Mouse (Mus musculus) heart, postnatal 0 days (tissue): ENCODE measurements around the gene Ttc19. TPM values are rescaled to one million over a fixed set of nuclear protein-coding genes. Genes with fewer than 3 reads are reported as not detected.
A peak's percentile ranks its signal among the peaks of the same experiment; 100 is the strongest.
"Not testable (repeated sequence)": the region's sequence is repeated elsewhere in the genome, so short reads cannot be mapped to it uniquely, and the experiment has no call there.

ENCODE experiments used
- ATAC-seq: fragments of 200-750 bp; cut with Nextera tagmentation; 2 replicates; pipeline ENCODE4 v1.8.0; 2017; ENCODE audit warnings: low read depth, moderate number of reproducible peaks, moderate library complexity; ENCODE audit not compliant: insufficient read depth
- DNase-seq: peaks from one replicate; pipeline ENCODE4 v3.0.0-alpha.2; 2016; ENCODE audit warnings: low spot score
- H3K27ac ChIP-seq: fragments of 300-500 bp; sonication (generic); 2 replicates; pipeline ENCODE4 v1.5.1; 2014; ENCODE audit warnings: low read depth, mild to moderate bottlenecking
- H3K27me3 ChIP-seq: fragments of 300-500 bp; sonication (generic); 2 replicates; pipeline ENCODE4 v1.6.1; 2014; ENCODE audit warnings: low read length, mixed read lengths; ENCODE audit not compliant: control insufficient read depth, insufficient read depth
- H3K36me3 ChIP-seq: fragments of 300-500 bp; sonication (generic); replicated peaks from 2 replicates; pipeline ENCODE4 v1.6.1; 2014; ENCODE audit warnings: low read length, mixed read lengths; ENCODE audit not compliant: control insufficient read depth, insufficient read depth
- H3K4me1 ChIP-seq: fragments of 300-500 bp; sonication (generic); 2 replicates; pipeline ENCODE4 v1.6.1; 2014; ENCODE audit warnings: antibody characterized with exemption; ENCODE audit not compliant: control insufficient read depth, insufficient read depth
- H3K4me2 ChIP-seq: fragments of 300-500 bp; sonication (generic); 2 replicates; pipeline ENCODE4 v1.6.1; 2014; ENCODE audit warnings: low read depth, mild to moderate bottlenecking, low read length, moderate library complexity
- H3K4me3 ChIP-seq: fragments of 300-500 bp; sonication (generic); 2 replicates; pipeline ENCODE4 v1.5.1; 2014; ENCODE audit warnings: low read depth, low read length
- H3K9ac ChIP-seq: fragments of 300-500 bp; sonication (generic); replicated peaks from 2 replicates; pipeline ENCODE4 v1.6.1; 2014; ENCODE audit warnings: low read depth, low read length, mixed read lengths
- H3K9me3 ChIP-seq: fragments of 300-500 bp; sonication (generic); replicated peaks from 2 replicates; pipeline ENCODE4 v1.6.1; 2016; ENCODE audit warnings: low read length; ENCODE audit not compliant: control insufficient read depth
- CTCF ChIP-seq: IDR thresholded peaks from 2 replicates; pipeline ENCODE4 v1.5.1; 2016; ENCODE audit warnings: antibody characterized with exemption, control low read depth, low read depth
- EP300 ChIP-seq: IDR thresholded peaks from 2 replicates; pipeline ENCODE4 v1.6.1; 2016; ENCODE audit warnings: antibody characterized with exemption, low read depth
- WGBS: fragments of 180-500 bp; shearing (Covaris S2); extraction: QIAGEN DNeasy Blood & Tissue Kit; methylation state at CpG from one replicate; pipeline ENCODE4 v1.1.7; 2014; 5-methylcytosine and 5-hydroxymethylcytosine counted together
- polyA plus RNA-seq: library from polyadenylated mRNA; unstranded; fragments of >200 nt; fragmentation: Nextera tagmentation; extraction: Ambion mirVana; gene quantifications from 2 replicates; pipeline ENCODE4 v1.2.1, GENCODE M21; 2015
- total RNA-seq: library from RNA; depleted of rRNA; stranded (reverse); fragments of >200 nt; gene quantifications from 2 replicates; pipeline ENCODE4 v1.2.3, GENCODE M21; 2014; ENCODE audit warnings: low replicate concordance; rRNA removed

The Ttc19 gene
- total and polyA plus RNA-seq, 2 experiments from 2014 or later: 21.3 to 31.2 TPM

DNA sequence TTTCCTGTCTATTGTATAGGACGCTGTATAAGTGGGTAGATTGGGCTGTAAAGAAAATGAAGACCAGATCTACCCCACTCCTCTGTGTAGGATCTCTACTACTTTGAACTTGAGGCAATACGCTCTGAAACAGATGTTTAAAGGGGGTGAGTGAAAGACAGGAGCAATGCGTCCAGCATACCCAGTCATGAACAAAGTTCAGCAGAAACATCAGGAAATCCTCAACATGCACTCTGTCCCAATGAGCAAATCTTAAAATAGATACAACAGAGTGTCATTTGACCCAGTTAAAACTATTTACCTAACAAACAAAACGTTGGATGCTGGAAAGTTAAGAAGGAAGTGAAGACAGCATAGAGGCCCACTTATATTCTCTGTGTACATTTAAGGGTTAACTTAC, 70.7 kb downstream of the Ttc19 start:
- DNase-seq (no peak), ATAC-seq (no peak)
- WGBS: 83% methylated on average over 4 of the region's 4 CpGs
- H3K4me2 ChIP-seq: no peak overlapping the region
- no peaks in the 10 kb centered on the region for H3K27me3 ChIP-seq
- H3K36me3 ChIP-seq: peaks cover 71% of the 10 kb centered on the region
- H3K4me1 ChIP-seq: no peaks in the 10 kb centered on the region
- H3K9me3 ChIP-seq: no peaks in the 10 kb centered on the region
- H3K9ac ChIP-seq: no peak overlapping the region
- no peak overlapping the region for H3K27ac ChIP-seq
- H3K4me3 ChIP-seq: no peak overlapping the region
- TF ChIP-seq EP300 (no peak), CTCF (no peak)

DNA sequence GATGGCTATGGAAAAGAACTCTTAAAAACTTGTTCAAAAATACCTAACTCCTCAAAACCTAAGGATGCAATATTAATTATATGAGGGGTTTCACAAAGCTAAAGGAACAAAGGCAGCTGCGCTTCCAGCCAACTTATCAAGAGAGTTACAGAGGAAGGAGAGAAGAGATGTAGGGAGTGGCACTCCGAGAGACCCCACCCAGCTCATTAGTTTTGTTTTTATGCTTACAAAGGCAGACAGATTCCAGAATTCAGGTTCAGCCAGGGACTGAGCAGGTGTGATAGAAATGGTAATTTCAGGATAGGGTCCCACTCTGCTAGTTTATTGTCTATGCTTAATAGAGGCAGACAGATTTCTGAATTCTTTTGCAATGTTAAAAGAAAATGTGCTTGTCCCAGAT, 73.9 kb downstream of the Ttc19 start:
- Histone ChIP-seq H3K4me2 (no peak overlapping the region), H3K4me3 (no peak overlapping the region), H3K27ac (no peak overlapping the region), H3K36me3 (peaks cover 68% of the 10 kb centered on the region), H3K4me1 (no peaks in the 10 kb centered on the region), H3K9me3 (no peaks in the 10 kb centered on the region), H3K9ac (no peak overlapping the region), H3K27me3 (no peaks in the 10 kb centered on the region)
- TF ChIP-seq CTCF (no peak), EP300 (no peak)
- no peak for DNase-seq
- 93% methylated on average over 2 of the region's 2 CpGs for WGBS
- ATAC-seq: no peak

DNA sequence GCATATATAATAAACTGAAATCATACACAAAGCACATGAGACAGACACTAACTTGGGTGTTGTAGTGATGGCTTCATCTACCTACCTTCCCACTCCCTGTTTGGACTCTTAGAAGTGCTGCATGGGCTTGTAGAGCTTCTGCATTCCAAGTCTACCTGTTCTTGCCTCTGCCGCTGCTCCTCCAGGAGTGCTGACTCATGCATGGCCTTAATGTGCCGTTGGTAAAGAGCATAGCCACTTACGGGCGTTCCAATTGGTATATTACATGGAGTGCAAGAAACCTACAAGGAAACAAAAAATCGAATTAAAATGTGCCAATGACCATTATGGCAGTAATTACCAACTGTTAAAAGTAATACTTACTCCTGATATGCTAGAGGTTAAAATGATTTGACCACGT, 85.6 kb downstream of the Ttc19 start:
- Histone ChIP-seq H3K4me2 (no peak overlapping the region), H3K27me3 (no peaks in the 10 kb centered on the region), H3K9me3 (0 out of 2 replicates have a peak, but pooled peaks cover 3% of the 10 kb centered on the region), H3K36me3 (peaks cover 65% of the 10 kb centered on the region), H3K27ac (no peak overlapping the region), H3K4me3 (no peak overlapping the region), H3K4me1 (no peaks in the 10 kb centered on the region), H3K9ac (no peak overlapping the region)
- 89% methylated on average over 6 of the region's 6 CpGs for WGBS
- TF ChIP-seq CTCF: no peak
- DNase-seq (no peak), ATAC-seq (no peak)

DNA sequence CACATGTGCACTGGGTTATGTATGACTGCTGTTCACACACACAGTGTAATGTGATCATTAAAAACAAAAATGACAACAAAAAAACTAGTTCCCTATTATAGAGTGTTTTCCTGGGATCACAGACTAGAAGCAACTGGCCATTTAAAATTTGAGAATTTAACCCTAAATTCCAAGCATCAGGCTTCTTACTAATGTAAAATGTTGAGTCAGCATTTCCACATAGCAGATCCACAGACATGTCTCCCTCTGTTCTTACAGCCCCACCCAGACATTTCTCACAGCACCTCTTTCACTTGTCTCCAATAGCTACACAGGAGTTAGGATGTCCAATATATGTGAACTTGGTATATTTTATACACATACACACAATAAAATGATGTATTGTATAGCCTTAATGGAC, 88.7 kb downstream of the Ttc19 start:
- no peaks in the 10 kb centered on the region for H3K9me3 ChIP-seq
- H3K27ac ChIP-seq: no peak overlapping the region
- no peak overlapping the region for H3K9ac ChIP-seq
- ATAC-seq: no peak
- peaks cover 69% of the 10 kb centered on the region for H3K36me3 ChIP-seq
- no peak overlapping the region for H3K4me2 ChIP-seq
- DNase-seq: no peak
- H3K4me3 ChIP-seq: no peak overlapping the region
- TF ChIP-seq EP300 (no peak), CTCF (no peak)
- no peaks in the 10 kb centered on the region for H3K27me3 ChIP-seq
- H3K4me1 ChIP-seq: no peaks in the 10 kb centered on the region

DNA sequence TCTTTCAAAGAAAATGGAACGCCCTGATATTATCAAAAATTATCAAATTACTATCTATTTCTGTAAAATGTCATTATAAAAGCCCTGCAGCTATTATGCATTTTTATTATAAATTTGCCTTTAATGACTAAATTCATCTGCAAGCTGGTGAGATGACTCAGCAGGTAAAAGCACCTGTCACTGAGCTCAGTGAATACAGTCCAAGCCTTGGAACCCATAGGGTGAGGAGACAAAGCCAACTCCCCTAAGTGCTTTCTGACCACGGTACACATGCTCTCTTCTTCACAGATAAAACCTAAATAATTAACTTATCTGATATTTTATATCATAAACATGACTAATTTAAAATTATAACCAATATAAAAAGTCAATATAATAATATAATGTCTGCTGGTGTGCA, 90.5 kb downstream of the Ttc19 start:
- no peaks in the 10 kb centered on the region for H3K4me1 ChIP-seq
- no peak for TF ChIP-seq EP300
- TF ChIP-seq CTCF: no peak
- no peak for DNase-seq
- H3K4me2 ChIP-seq: no peak overlapping the region
- peaks cover 71% of the 10 kb centered on the region for H3K36me3 ChIP-seq
- H3K27ac ChIP-seq: no peak overlapping the region
- H3K9me3 ChIP-seq: no peaks in the 10 kb centered on the region
- H3K4me3 ChIP-seq: no peak overlapping the region
- no peak for ATAC-seq
- WGBS: 90% methylated on average over 2 of the region's 2 CpGs
- no peaks in the 10 kb centered on the region for H3K27me3 ChIP-seq
- no peak overlapping the region for H3K9ac ChIP-seq

DNA sequence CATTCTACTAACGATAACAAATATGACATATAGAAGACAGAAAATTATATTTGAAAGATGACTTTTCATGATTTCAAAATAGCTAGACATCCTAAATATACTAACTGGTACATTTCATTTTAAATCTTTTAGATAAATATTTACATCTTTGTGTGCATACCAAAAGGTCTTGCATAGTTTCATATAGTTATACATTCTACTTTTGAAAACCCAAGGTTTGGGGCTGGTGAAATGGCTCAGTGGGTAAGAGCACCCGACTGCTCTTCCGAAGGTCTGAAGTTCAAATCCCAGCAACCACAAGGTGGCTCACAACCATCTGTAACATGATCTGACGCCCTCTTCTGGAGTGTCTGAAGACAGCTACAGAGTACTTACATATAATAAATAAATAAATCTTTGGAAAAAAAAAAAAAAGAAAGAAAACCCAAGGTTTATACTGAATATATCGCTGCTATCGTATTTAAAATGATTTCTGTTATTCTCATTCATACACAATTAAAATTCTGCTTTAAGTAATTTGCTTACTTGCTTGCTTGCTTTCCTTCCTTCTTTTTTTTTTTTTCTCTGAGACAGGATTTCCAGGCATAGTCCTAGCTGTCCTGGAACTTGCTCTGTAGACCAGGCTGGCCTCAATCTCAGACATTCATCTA, 96.1 kb downstream of the Ttc19 start:
- H3K36me3 ChIP-seq: peaks cover 72% of the 10 kb centered on the region

More for the DNA sequence above, 96.1 kb downstream of the Ttc19 start:
- ATAC-seq, H3K4me1 ChIP-seq, H3K4me3 ChIP-seq, DNase-seq, H3K27me3 ChIP-seq, H3K9ac ChIP-seq, H3K9me3 ChIP-seq, H3K27ac ChIP-seq, H3K4me2 ChIP-seq: not testable (repeated sequence)
- TF ChIP-seq CTCF: 0 out of 2 replicates have a peak, but pooled peaks have one; percentile 9
- WGBS: 88% methylated on average over 6 of the region's 6 CpGs

Other genes with a start within 250 kb of the Ttc19 start
- 0.11 and 0.62 TPM in 2 replicates for gene Adora2b, start 32.5 kb upstream of the Ttc19 start, total RNA-seq
- gene Adora2b, start 32.5 kb upstream of the Ttc19 start, polyA plus RNA-seq: 0.57 and 0.74 TPM in 2 replicates
- gene Zswim7, start 98 bp upstream of the Ttc19 start, total RNA-seq: 14.6 and 43.3 TPM in 2 replicates
- gene Zswim7, start 98 bp upstream of the Ttc19 start, polyA plus RNA-seq: 39.0 and 43.3 TPM in 2 replicates
- 3.6 and 5.5 TPM in 2 replicates for gene Pigl, start 177.0 kb downstream of the Ttc19 start, total RNA-seq
- 3.9 and 4.3 TPM in 2 replicates for gene Pigl, start 177.0 kb downstream of the Ttc19 start, polyA plus RNA-seq
- 54.6 and 129 TPM in 2 replicates for gene Ncor1, start 177.1 kb downstream of the Ttc19 start, total RNA-seq
- 78.1 and 82.4 TPM in 2 replicates for gene Ncor1, start 177.1 kb downstream of the Ttc19 start, polyA plus RNA-seq